Mouse (Mus musculus) large intestine, adult 2 months (tissue): ENCODE results near the gene Abhd14a. TPM values are rescaled to one million over a fixed set of nuclear protein-coding genes. Genes with fewer than 3 reads are reported as not detected.

Experiments
- DNase-seq: peaks from one replicate; pipeline ENCODE4 v3.0.0-alpha.2; 2012; ENCODE audit warnings: low read depth, low spot score
- WGBS: fragments of 180-500 bp; shearing (Covaris S2); methylation state at CpG from one replicate; pipeline ENCODE4 v1.1.7; 2018; 5-methylcytosine and 5-hydroxymethylcytosine counted together
- polyA plus RNA-seq: library from polyadenylated mRNA; depleted of rRNA; stranded (reverse); fragments of >200 nt; gene quantifications from 2 replicates; pipeline ENCODE4 v1.2.3, GENCODE M21; 2012

Abhd14a gene
- polyA plus RNA-seq, 1 experiment = 43.9 TPM

- no peak for DNase-seq
- WGBS = 7% methylated on average over 2 of the region's 2 CpGs
These were observed 26.9 kb downstream of the Abhd14a start for GRCm38 (mm10) chr9:106420608-106421007.

- DNase-seq = no peak
- WGBS = 18% methylated on average over 29 of the region's 29 CpGs
These were observed 29.4 kb downstream of the Abhd14a start for GRCm38 (mm10) chr9:106417841-106418625.

- DNase-seq = no peak
- 85% methylated on average over 6 of the region's 6 CpGs for WGBS
These were observed 30.7 kb downstream of the Abhd14a start for GRCm38 (mm10) chr9:106416826-106417225.

- WGBS = 85% methylated on average over 5 of the region's 5 CpGs
- no peak for DNase-seq
These were observed 33.9 kb downstream of the Abhd14a start for GRCm38 (mm10) chr9:106413606-106414005.

DNA sequence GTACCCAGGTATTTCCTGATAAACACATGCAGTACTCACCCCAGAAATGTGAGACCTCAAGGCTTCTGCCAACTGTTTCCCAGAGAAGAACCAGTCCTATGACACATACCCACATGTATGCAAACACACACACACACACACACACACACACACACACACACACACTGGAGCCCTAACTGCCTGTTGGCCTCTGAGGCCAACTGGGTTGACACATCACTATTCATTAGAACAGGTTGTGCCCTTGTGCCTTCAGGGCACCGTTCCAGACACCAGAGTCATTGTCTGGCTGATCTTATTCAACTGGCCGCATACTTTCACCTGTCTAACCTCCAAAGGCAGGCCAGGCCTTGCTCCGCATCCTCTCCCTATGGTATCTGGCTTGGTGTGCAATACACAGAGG, 35.3 kb downstream of the Abhd14a start:
- no peak for DNase-seq
- 70% methylated on average over 3 of the region's 3 CpGs for WGBS

DNA sequence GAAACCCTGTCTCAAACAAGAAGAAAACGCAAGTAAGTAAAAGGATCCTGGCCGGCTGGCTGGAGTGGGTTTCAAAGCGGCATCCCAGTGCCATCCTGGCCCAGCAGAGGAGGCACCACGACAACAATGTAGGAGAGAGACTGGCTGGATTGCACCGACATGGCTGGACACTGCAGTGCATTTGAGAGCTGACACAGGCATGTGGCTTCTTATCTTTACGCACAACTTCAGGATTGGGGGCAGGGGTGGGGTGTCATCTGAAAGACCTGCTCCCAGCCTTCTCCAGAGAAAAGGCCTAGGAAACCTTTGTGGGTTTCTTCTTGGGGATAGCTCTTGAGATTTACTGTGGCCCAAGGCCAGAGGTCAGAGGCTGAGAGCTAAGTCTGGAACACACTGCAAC, 35.7 kb downstream of the Abhd14a start:
- WGBS = 69% methylated on average over 6 of the region's 6 CpGs
- no peak for DNase-seq

- no peak for DNase-seq
- 57% methylated on average over 9 of the region's 9 CpGs for WGBS
These were observed 36.3 kb downstream of the Abhd14a start for GRCm38 (mm10) chr9:106411091-106411594.

- WGBS = 83% methylated on average over 2 of the region's 2 CpGs
- DNase-seq = no peak
These were observed 37.3 kb downstream of the Abhd14a start for GRCm38 (mm10) chr9:106410086-106410650.

DNA sequence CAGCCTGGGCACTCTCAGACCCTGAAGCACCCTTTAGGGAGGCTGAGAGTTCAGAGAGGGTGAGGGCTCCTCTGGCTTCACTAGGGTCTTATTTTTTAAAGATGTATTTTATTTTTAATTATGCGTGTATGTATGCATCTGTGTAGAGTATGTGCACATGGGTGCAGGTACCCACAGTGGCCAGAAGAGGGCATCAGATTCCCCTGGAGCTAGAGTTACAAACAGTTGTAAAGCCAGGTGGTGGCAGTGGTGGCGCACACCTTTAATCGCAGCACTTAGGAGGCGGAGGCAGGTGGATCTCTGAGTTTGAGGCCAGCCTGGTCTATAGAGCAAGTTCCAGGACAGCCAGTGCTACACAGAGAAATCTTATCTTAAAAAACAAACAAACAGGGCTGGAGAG, 38.4 kb downstream of the Abhd14a start:
- DNase-seq = no peak
- over 99% methylated on average over 4 of the region's 4 CpGs for WGBS

DNA sequence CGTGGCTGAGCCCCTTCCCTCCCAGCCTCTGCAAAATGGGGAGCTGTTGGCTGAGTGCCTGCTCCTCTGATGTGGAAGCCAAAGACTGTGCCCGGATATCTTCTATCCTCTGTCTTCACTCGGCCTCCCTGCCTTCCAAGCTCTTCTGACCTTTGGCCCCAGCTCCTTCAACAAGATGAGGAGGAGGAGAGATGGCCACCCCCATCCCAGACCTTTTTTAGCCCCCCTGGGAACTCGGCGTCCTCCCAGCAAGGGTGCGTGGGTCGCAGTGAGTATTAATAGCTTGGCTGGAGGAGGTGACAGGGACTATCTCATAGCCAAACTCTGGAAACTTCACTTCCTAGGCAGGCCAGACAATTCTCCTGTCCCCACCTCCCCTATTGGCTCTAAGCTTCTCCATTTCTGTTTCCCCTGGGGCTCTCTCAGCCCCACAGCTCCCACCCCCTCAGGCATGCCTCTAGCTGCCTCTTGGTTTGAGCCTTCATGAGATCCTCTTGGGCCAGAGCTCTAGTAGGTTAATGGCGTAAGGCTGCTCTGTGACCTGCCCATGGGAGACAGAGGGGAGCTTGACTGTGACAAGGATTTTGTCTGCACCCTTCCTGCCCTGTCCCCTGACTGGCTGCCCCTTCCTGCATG, 40.9 kb downstream of the Abhd14a start:
- WGBS = 53% methylated on average over 8 of the region's 8 CpGs
- DNase-seq = no peak

- WGBS = 47% methylated on average over 6 of the region's 6 CpGs
- no peak for DNase-seq
These were observed 42.2 kb downstream of the Abhd14a start for GRCm38 (mm10) chr9:106405275-106405674.

DNA sequence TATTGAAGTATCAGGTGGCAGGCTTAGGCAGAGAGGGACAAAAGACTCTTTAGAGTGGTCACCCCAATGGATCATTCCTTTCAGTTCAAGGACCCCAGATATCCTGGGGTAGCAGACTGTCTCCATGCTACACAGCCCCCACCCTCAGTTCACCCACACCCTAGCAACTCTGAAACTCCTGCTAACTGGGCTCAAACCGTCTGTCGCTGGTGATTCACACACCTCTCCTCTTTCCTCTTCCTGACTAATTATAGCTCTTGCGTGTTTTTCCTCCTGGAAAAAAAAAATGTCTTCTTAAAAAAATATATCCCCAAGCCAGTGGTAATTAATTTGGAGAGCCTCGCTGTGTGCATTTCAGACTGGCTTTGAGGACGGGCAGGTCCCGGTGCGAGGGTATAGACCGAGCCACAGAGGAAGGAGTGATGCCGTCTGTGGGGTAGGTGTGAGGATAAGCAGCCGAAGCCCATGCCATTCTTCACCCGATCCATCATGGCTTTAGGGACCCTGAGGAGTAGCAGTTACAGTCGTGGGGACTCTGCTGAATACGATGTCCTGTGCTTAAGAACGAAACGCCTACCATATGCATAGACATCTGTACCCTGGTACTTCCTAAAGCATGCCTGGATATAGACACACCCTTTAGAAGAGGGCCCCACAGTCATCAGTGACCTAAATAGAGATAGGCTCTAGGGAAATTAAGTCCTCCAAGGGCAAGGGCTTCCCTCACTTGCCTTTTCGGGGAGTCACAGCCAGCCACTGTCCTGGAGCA, 44.7 kb downstream of the Abhd14a start:
- WGBS = 77% methylated on average over 16 of the region's 16 CpGs

GRCm38 (mm10) chr9:106402149-106402548, 45.3 kb downstream of the Abhd14a start:
- no peak for DNase-seq
- WGBS = 75% methylated on average over 5 of the region's 5 CpGs

More for the DNA sequence above, 44.7 kb downstream of the Abhd14a start:
- no peak for DNase-seq

- WGBS = 82% methylated on average over 3 of the region's 3 CpGs
- DNase-seq = no peak
These were observed 47.7 kb downstream of the Abhd14a start for GRCm38 (mm10) chr9:106399808-106400207.

GRCm38 (mm10) chr9:106398667-106399311, 48.7 kb downstream of the Abhd14a start:
- 55% methylated on average over 9 of the region's 9 CpGs for WGBS
- no peak for DNase-seq

DNA sequence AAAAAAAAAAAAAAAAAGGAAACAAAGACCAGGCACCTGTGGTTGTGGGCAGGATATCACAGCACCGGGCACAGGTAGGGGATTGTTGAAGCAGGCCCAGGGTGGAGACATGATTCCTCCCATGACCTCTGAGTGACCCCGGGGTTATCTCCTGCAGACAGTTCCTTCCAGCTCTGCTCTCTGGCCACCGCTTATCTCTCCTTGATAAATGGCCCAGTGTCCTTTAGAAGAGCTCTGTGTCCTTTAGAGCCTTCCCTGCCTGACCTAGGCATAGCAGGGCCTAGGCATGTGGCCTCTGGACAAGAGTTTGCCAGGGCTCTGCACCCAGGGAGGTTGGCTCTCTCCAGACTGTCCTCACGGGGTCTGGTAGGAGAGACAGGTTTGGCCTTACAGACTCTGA, 49.7 kb downstream of the Abhd14a start:
- 81% methylated on average over 4 of the region's 4 CpGs for WGBS
- no peak for DNase-seq

DNA sequence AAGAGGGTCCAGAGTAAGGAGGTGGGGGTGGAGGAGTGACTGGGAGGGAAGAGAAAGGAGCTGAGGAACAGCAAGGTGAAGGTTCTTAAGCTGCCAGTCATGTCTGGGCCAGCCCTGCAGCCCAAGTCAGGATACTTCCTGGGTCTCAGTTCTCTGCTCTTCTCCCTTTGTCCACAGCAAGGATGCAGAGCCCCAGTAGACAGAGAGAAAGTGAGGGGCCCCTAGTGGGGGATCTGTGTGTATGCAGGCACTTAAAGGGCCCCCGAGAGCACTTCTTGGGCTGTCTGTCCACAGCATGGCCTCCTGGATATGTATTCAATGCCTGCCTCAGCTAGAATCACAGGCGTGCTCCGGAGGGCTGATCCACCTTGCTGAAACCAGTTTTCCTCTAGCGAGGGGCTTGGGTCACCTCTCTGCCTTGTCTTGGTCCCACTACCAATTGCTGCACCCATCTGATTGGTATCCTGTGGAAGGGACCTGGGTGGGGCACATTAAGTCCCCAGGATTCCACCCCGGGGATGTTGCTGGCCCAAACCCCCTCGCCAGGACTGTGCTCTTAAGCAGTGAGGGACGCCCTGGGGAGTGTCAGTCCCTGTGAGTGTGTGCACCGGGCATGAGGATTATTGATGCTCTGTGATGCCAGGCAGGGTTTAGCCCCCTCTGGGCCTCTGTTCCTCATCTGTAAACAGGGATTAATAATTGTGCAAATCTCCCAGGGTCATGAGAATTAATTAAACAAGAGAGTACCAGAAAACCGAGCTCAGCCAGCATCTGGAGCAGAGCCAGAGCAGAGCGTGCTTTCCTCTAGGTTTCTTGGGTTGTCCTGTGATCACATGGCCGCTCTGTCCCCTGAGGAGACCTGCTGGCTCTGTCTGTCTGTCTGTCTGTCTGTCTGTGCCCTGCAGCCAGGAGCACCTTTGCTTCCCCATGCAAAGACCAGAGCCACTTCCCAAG, 52.6 kb downstream of the Abhd14a start:
- no peak for DNase-seq
- 56% methylated on average over 11 of the region's 11 CpGs for WGBS

DNA sequence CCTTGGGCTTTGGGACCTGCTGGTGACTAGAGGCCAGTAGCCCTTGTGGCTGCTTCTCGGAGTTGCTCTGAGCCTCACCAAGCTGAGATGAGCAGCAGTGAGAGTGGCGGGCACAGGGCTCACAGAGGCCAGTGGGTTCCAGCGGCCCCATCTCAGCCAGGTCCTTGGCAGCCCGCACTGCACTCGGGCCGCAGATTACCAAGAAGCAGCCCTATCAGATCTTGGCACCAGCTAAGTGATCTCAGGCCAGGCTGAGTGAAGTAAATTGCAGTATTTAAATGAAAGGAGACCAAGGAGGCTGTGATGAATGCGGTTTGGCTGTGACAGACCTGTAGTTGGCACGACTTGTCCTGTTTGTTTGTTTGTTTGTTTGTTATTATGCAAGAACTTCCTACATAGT, 53.9 kb downstream of the Abhd14a start:
- 91% methylated on average over 8 of the region's 8 CpGs for WGBS

More for the DNA sequence above, 53.9 kb downstream of the Abhd14a start:
- no peak for DNase-seq
